Mouse (Mus musculus): ENCODE data around the gene Tbx1. TPM values are rescaled to one million over a fixed set of nuclear protein-coding genes. Genes with fewer than 3 reads are reported as not detected.

Tbx1 gene
- polyA plus RNA-seq, 1 experiment from 2014 or later, result 0.34 TPM

DNA sequence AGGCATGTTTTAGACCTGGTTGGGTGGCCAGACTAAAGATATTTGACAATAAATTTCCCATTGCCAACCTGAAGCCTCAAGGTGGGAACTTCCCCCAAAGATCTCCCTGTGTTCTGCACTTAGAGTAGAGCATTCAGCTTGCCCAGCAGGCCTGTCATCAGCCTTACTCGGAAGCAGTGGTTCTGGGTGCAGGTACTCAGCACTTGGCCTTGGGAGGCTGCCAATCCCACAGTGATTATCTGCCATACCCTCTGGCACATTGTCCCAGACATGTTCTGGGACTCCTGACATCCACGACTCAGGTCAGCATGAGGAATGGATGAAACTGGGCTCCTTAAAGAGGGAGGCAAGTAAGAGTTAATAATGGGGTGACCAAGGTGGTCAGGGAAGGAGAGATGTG lies 26.0 kb downstream of the Tbx1 start:
- ATAC-seq (ENCODE audit: low FRiP score, low TSS enrichment), result no peak
- 69% methylated on average over 2 of the region's 2 CpGs for WGBS
- no peaks in the 10 kb centered on the region for H3K9me3 ChIP-seq (ENCODE audit: control insufficient read depth, low read length)
- H3K9ac ChIP-seq (ENCODE audit: low read length), result no peak overlapping the region
- no peak overlapping the region for H3K4me3 ChIP-seq (ENCODE audit: low read depth, low read length)
- no peaks in the 10 kb centered on the region for H3K27me3 ChIP-seq (ENCODE audit: control insufficient read depth, insufficient read depth, low read length)
- no peaks in the 10 kb centered on the region for H3K4me1 ChIP-seq (replicated peaks; ENCODE audit: control insufficient read depth, insufficient read depth)
- H3K27ac ChIP-seq (replicated peaks), result no peak overlapping the region
- DNase-seq (ENCODE audit: low spot score), result no peak
- TF ChIP-seq CTCF (IDR thresholded peaks at IDR 0.05; ENCODE audit: low read depth), result no peak
- no peak for TF ChIP-seq EP300 (optimal IDR thresholded peaks at IDR 0.05)
- H3K4me2 ChIP-seq (replicated peaks; ENCODE audit: low read depth), result no peak overlapping the region
- no peaks in the 10 kb centered on the region for H3K36me3 ChIP-seq (ENCODE audit: control insufficient read depth, insufficient read depth, low read length)

GRCm38 (mm10) chr16:18556461-18556860 lies 34.0 kb downstream of the Tbx1 start:
- no peak overlapping the region for H3K27ac ChIP-seq (replicated peaks)
- no peak for TF ChIP-seq CTCF (IDR thresholded peaks at IDR 0.05; ENCODE audit: low read depth)
- TF ChIP-seq EP300 (optimal IDR thresholded peaks at IDR 0.05), result no peak
- H3K4me2 ChIP-seq (replicated peaks; ENCODE audit: low read depth), result no peak overlapping the region
- no peaks in the 10 kb centered on the region for H3K36me3 ChIP-seq (ENCODE audit: control insufficient read depth, insufficient read depth, low read length)
- H3K4me3 ChIP-seq (ENCODE audit: low read depth, low read length), result no peak overlapping the region
- H3K4me1 ChIP-seq (replicated peaks; ENCODE audit: control insufficient read depth, insufficient read depth), result no peaks in the 10 kb centered on the region
- H3K27me3 ChIP-seq (ENCODE audit: control insufficient read depth, insufficient read depth, low read length), result no peaks in the 10 kb centered on the region
- no peak for DNase-seq (ENCODE audit: low spot score)
- H3K9me3 ChIP-seq (ENCODE audit: control insufficient read depth, low read length), result no peaks in the 10 kb centered on the region
- H3K9ac ChIP-seq (ENCODE audit: low read length), result no peak overlapping the region
- no peak for ATAC-seq (ENCODE audit: low FRiP score, low TSS enrichment)
- 72% methylated on average over 3 of the region's 3 CpGs for WGBS

- Histone ChIP-seq H3K4me1 (replicated peaks; ENCODE audit: control insufficient read depth, insufficient read depth) (no peaks in the 10 kb centered on the region), H3K27me3 (ENCODE audit: control insufficient read depth, insufficient read depth, low read length) (no peaks in the 10 kb centered on the region), H3K4me3 (ENCODE audit: low read depth, low read length) (no peak overlapping the region), H3K4me2 (replicated peaks; ENCODE audit: low read depth) (no peak overlapping the region), H3K36me3 (ENCODE audit: control insufficient read depth, insufficient read depth, low read length) (no peaks in the 10 kb centered on the region), H3K9ac (ENCODE audit: low read length) (no peak overlapping the region), H3K27ac (replicated peaks) (no peak overlapping the region), H3K9me3 (ENCODE audit: control insufficient read depth, low read length) (no peaks in the 10 kb centered on the region)
- TF ChIP-seq CTCF (IDR thresholded peaks at IDR 0.05; ENCODE audit: low read depth), result no peak
- WGBS, result 68% methylated on average over 17 of the region's 17 CpGs
- no peak for DNase-seq (ENCODE audit: low spot score)
- ATAC-seq (ENCODE audit: low FRiP score, low TSS enrichment), result no peak
Observed at GRCm38 (mm10) chr16:18555235-18555935, 35.1 kb downstream of the Tbx1 start.

- H3K9me3 ChIP-seq (ENCODE audit: control insufficient read depth, low read length), result no peaks in the 10 kb centered on the region
- no peak for DNase-seq (ENCODE audit: low spot score)
- no peaks in the 10 kb centered on the region for H3K27me3 ChIP-seq (ENCODE audit: control insufficient read depth, insufficient read depth, low read length)
- H3K4me3 ChIP-seq (ENCODE audit: low read depth, low read length), result no peak overlapping the region
- TF ChIP-seq EP300 (optimal IDR thresholded peaks at IDR 0.05), result no peak
- no peak for TF ChIP-seq CTCF (IDR thresholded peaks at IDR 0.05; ENCODE audit: low read depth)
- no peaks in the 10 kb centered on the region for H3K36me3 ChIP-seq (ENCODE audit: control insufficient read depth, insufficient read depth, low read length)
- ATAC-seq (ENCODE audit: low FRiP score, low TSS enrichment), result no peak
- no peak overlapping the region for H3K9ac ChIP-seq (ENCODE audit: low read length)
- WGBS, result 77% methylated on average over 2 of the region's 2 CpGs
- H3K4me2 ChIP-seq (replicated peaks; ENCODE audit: low read depth), result no peak overlapping the region
- no peak overlapping the region for H3K27ac ChIP-seq (replicated peaks)
- no peaks in the 10 kb centered on the region for H3K4me1 ChIP-seq (replicated peaks; ENCODE audit: control insufficient read depth, insufficient read depth)
Observed at GRCm38 (mm10) chr16:18554721-18555120, 35.8 kb downstream of the Tbx1 start.

DNA sequence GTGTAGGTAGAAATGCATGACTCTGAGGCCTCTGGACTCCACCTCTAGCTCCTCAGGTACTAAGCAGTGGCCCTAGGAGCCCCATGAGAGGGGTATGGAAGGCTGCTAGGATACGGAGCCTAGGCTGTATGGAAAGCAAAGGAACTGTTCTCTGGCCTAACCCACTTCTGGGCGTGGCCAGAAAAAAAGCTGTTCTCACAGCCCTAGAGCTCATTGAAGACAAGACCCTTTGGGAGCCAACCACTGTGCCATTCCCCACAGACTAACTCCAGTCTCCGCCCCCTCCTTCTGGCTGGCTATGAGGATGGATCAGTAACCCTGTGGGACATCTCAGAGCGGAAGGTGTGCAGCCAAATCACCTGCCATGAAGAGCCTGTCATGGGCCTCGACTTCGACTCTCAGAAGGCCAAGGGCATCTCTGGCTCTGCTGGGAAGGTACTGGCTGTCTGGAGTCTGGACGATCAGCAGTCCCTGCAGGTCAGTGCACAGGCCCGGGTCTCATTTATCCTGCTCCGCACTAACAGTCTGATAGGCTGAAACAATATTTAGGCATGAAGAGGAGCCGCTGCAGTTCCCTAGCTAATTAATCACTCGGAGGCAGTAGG lies 38.3 kb downstream of the Tbx1 start:
- WGBS, result 53% methylated on average over 11 of the region's 11 CpGs
- DNase-seq (ENCODE audit: low spot score) (no peak), ATAC-seq (ENCODE audit: low FRiP score, low TSS enrichment) (no peak)
- TF ChIP-seq EP300 (optimal IDR thresholded peaks at IDR 0.05) (no peak), CTCF (IDR thresholded peaks at IDR 0.05; ENCODE audit: low read depth) (no peak)
- H3K9ac ChIP-seq (ENCODE audit: low read length), result no peak overlapping the region
- no peaks in the 10 kb centered on the region for H3K27me3 ChIP-seq (ENCODE audit: control insufficient read depth, insufficient read depth, low read length)
- no peaks in the 10 kb centered on the region for H3K9me3 ChIP-seq (ENCODE audit: control insufficient read depth, low read length)
- H3K4me1 ChIP-seq (replicated peaks; ENCODE audit: control insufficient read depth, insufficient read depth), result no peaks in the 10 kb centered on the region
- H3K36me3 ChIP-seq (ENCODE audit: control insufficient read depth, insufficient read depth, low read length), result no peaks in the 10 kb centered on the region
- no peak overlapping the region for H3K27ac ChIP-seq (replicated peaks)
- H3K4me2 ChIP-seq (replicated peaks; ENCODE audit: low read depth), result no peak overlapping the region
- H3K4me3 ChIP-seq (ENCODE audit: low read depth, low read length), result no peak overlapping the region

DNA sequence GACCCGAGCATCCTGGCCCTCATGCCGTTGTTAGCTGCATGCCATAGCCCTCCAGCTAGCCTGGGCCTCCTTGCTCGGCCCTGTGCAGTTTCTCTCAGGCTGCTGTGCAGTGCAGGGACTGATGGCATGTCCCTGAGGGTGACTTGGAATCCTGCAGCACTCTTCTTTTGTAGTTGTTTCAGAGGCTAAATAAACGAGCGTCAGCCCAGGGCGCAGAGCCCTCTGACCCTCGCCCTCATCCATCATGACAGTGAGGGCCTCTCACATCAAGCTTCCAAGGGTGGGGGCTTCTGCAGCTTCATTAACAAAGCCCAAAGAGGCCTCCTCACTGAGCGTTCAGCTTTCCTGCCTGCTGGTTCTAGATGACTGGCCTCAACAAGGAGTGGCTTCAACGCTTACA lies 38.9 kb downstream of the Tbx1 start:
- DNase-seq (ENCODE audit: low spot score) (no peak), ATAC-seq (ENCODE audit: low FRiP score, low TSS enrichment) (no peak)
- H3K9me3 ChIP-seq (ENCODE audit: control insufficient read depth, low read length), result no peaks in the 10 kb centered on the region
- H3K36me3 ChIP-seq (ENCODE audit: control insufficient read depth, insufficient read depth, low read length), result no peaks in the 10 kb centered on the region
- no peak overlapping the region for H3K9ac ChIP-seq (ENCODE audit: low read length)
- H3K4me1 ChIP-seq (replicated peaks; ENCODE audit: control insufficient read depth, insufficient read depth), result no peaks in the 10 kb centered on the region
- H3K4me3 ChIP-seq (ENCODE audit: low read depth, low read length), result no peak overlapping the region
- no peaks in the 10 kb centered on the region for H3K27me3 ChIP-seq (ENCODE audit: control insufficient read depth, insufficient read depth, low read length)
- TF ChIP-seq EP300 (optimal IDR thresholded peaks at IDR 0.05) (no peak), CTCF (IDR thresholded peaks at IDR 0.05; ENCODE audit: low read depth) (no peak)
- 35% methylated on average over 9 of the region's 9 CpGs for WGBS
- no peak overlapping the region for H3K4me2 ChIP-seq (replicated peaks; ENCODE audit: low read depth)
- H3K27ac ChIP-seq (replicated peaks), result no peak overlapping the region

Data from stomach, postnatal 0 days (tissue).